Mouse (Mus musculus) brain, embryonic 14.5 days (tissue): Measurements from ENCODE around the gene Apc2.

Experiments used
- CTCF ChIP-seq: fragments of 200-500 bp; IDR thresholded peaks from 2 replicates; pipeline ENCODE4 v1.5.1; 2012; ENCODE audit warnings: inconsistent platforms, mild to moderate bottlenecking, moderate library complexity, borderline replicate concordance; ENCODE audit not compliant: insufficient read depth, insufficient read length; ENCODE audit errors: extremely low read depth
- POLR2A ChIP-seq: fragments of 200-500 bp; IDR thresholded peaks from 2 replicates; pipeline ENCODE4 v1.6.1; 2012; ENCODE audit warnings: mild to moderate bottlenecking, inconsistent platforms, borderline replicate concordance; ENCODE audit not compliant: poor library complexity, insufficient read depth, insufficient read length, severe bottlenecking; ENCODE audit errors: extremely low read depth

- TF ChIP-seq CTCF: no peak
- TF ChIP-seq POLR2A: no peak
These were observed 47.1 kb downstream of the Apc2 start for GRCm38 (mm10) chr10:80342749-80343424.
